Mouse (Mus musculus): ENCODE measurements at regions not wholly inside any gene's neighbourhood (a gene's known extent, or its start where the extent isn't known, plus 50 kb on each side); places are given as distances from the start of the nearest gene placed in this dataset.

- Histone ChIP-seq H3K4me1 (replicated peaks; ENCODE audit: control insufficient read depth, insufficient read depth, low read length) (no peaks in the 10 kb centered on the region), H3K4me3 (replicated peaks; ENCODE audit: low read length) (no peak overlapping the region), H3K27ac (ENCODE audit: low read length) (no peak overlapping the region), H3K9me3 (ENCODE audit: control insufficient read depth, low read length) (no peaks in the 10 kb centered on the region), H3K9ac (replicated peaks; ENCODE audit: low read depth, low read length) (no peak overlapping the region), H3K4me2 (ENCODE audit: low read length) (no peak overlapping the region), H3K27me3 (replicated peaks; ENCODE audit: control insufficient read depth, insufficient read depth, low read length) (no peaks in the 10 kb centered on the region), H3K36me3 (ENCODE audit: control insufficient read depth, insufficient read depth) (no peaks in the 10 kb centered on the region)
- ATAC-seq, result no peak
Measured at GRCm38 (mm10) chr6:22640100-22640499, 235.2 kb upstream of the Ptprz1 start.

GRCm38 (mm10) chr6:22635141-22635540 lies 240.2 kb upstream of the Ptprz1 start:
- Histone ChIP-seq H3K4me3 (replicated peaks; ENCODE audit: low read length) (no peak overlapping the region), H3K9ac (replicated peaks; ENCODE audit: low read depth, low read length) (no peak overlapping the region), H3K4me1 (replicated peaks; ENCODE audit: control insufficient read depth, insufficient read depth, low read length) (peaks cover 11% of the 10 kb centered on the region; the same call in 1 of the 2 replicates), H3K36me3 (ENCODE audit: control insufficient read depth, insufficient read depth) (no peaks in the 10 kb centered on the region), H3K4me2 (ENCODE audit: low read length) (no peak overlapping the region), H3K27me3 (replicated peaks; ENCODE audit: control insufficient read depth, insufficient read depth, low read length) (no peaks in the 10 kb centered on the region), H3K9me3 (ENCODE audit: control insufficient read depth, low read length) (no peaks in the 10 kb centered on the region), H3K27ac (ENCODE audit: low read length) (no peak overlapping the region)
- WGBS, result 42% methylated on average over 3 of the region's 3 CpGs
- ATAC-seq, result peak; percentile 62

- no peaks in the 10 kb centered on the region for H3K36me3 ChIP-seq (ENCODE audit: control insufficient read depth, insufficient read depth)
- H3K4me1 ChIP-seq (replicated peaks; ENCODE audit: control insufficient read depth, insufficient read depth, low read length), result peaks cover 11% of the 10 kb centered on the region; the same call in 1 of the 2 replicates
- 26% methylated on average over 5 of the region's 5 CpGs for WGBS
- H3K27me3 ChIP-seq (replicated peaks; ENCODE audit: control insufficient read depth, insufficient read depth, low read length), result no peaks in the 10 kb centered on the region
- ATAC-seq, result peak; percentile 88
- no peak overlapping the region for H3K27ac ChIP-seq (ENCODE audit: low read length)
- H3K9me3 ChIP-seq (ENCODE audit: control insufficient read depth, low read length), result no peaks in the 10 kb centered on the region
- no peak overlapping the region for H3K4me2 ChIP-seq (ENCODE audit: low read length)
- H3K4me3 ChIP-seq (replicated peaks; ENCODE audit: low read length), result no peak overlapping the region
- H3K9ac ChIP-seq (replicated peaks; ENCODE audit: low read depth, low read length), result no peak overlapping the region
Measured at GRCm38 (mm10) chr6:22634740-22635139, 240.6 kb upstream of the Ptprz1 start.

DNA sequence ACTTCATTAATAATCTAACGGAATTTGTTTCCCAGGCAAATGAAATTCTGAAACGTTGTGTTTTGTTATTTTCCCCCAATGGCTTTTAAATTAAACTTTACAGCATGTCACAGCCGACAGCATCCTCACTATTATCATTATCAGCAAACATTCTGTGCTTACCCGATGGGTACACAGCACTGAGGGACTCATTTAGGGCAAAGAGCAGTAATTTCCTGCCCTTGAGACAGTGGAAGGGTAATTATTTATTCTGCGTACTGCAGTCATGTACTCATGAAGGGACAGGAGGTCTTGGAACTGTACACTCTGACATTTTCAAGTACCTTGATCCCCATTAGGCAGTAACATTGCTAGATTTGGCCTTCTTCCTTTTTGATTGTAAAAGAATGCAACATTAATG lies 235.5 kb upstream of the Fam3c start:
- H3K4me3 ChIP-seq (replicated peaks; ENCODE audit: low read length), result no peak overlapping the region
- ATAC-seq, result peak; percentile 45; the same call in 1 of the 2 replicates
- no peaks in the 10 kb centered on the region for H3K27me3 ChIP-seq (replicated peaks; ENCODE audit: control insufficient read depth, insufficient read depth, low read length)
- WGBS, result 21% methylated on average over 5 of the region's 5 CpGs
- H3K4me1 ChIP-seq (replicated peaks; ENCODE audit: control insufficient read depth, insufficient read depth, low read length), result 0 out of 2 replicates have a peak, but pooled peaks cover 3% of the 10 kb centered on the region
- H3K9me3 ChIP-seq (ENCODE audit: control insufficient read depth, low read length), result no peaks in the 10 kb centered on the region
- H3K36me3 ChIP-seq (ENCODE audit: control insufficient read depth, insufficient read depth), result no peaks in the 10 kb centered on the region
- no peak overlapping the region for H3K9ac ChIP-seq (replicated peaks; ENCODE audit: low read depth, low read length)
- H3K4me2 ChIP-seq (ENCODE audit: low read length), result no peak overlapping the region
- no peak overlapping the region for H3K27ac ChIP-seq (ENCODE audit: low read length)

- Histone ChIP-seq H3K36me3 (ENCODE audit: control insufficient read depth, insufficient read depth) (no peaks in the 10 kb centered on the region), H3K4me2 (ENCODE audit: low read length) (no peak overlapping the region), H3K27ac (ENCODE audit: low read length) (no peak overlapping the region), H3K4me3 (replicated peaks; ENCODE audit: low read length) (no peak overlapping the region), H3K4me1 (replicated peaks; ENCODE audit: control insufficient read depth, insufficient read depth, low read length) (no peaks in the 10 kb centered on the region), H3K27me3 (replicated peaks; ENCODE audit: control insufficient read depth, insufficient read depth, low read length) (no peaks in the 10 kb centered on the region), H3K9ac (replicated peaks; ENCODE audit: low read depth, low read length) (no peak overlapping the region), H3K9me3 (ENCODE audit: control insufficient read depth, low read length) (no peaks in the 10 kb centered on the region)
- no peak for ATAC-seq
- 56% methylated on average over 4 of the region's 4 CpGs for WGBS
Measured at GRCm38 (mm10) chr6:22584851-22585250, 228.8 kb upstream of the Fam3c start.

DNA sequence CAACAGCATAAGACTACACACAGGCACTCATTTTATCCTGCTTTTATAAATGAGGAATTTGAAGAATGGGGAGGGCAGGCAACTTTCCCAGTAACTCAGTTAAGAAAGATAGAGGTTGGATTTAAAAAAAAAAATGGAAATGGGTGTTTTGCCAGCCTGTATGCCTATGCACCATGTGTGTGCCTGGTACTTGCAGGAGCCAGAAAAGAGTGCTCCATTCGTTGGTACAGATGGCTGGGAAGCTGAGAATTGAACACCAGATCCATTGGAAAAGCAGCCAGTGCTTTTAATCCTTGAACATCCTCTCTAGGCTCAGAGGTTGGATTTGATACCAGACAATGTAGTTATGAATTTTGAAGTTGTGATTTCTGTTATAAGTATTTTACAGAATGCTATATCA lies 216.9 kb upstream of the Fam3c start:
- 51% methylated on average over 1 of the region's 1 CpGs for WGBS
- peak; percentile 76 for ATAC-seq
- H3K36me3 ChIP-seq (ENCODE audit: control insufficient read depth, insufficient read depth), result no peaks in the 10 kb centered on the region
- no peak overlapping the region for H3K27ac ChIP-seq (ENCODE audit: low read length)
- peaks cover 5% of the 10 kb centered on the region; the same call in 1 of the 2 replicates for H3K4me1 ChIP-seq (replicated peaks; ENCODE audit: control insufficient read depth, insufficient read depth, low read length)
- H3K9me3 ChIP-seq (ENCODE audit: control insufficient read depth, low read length), result no peaks in the 10 kb centered on the region
- H3K9ac ChIP-seq (replicated peaks; ENCODE audit: low read depth, low read length), result no peak overlapping the region
- no peaks in the 10 kb centered on the region for H3K27me3 ChIP-seq (replicated peaks; ENCODE audit: control insufficient read depth, insufficient read depth, low read length)
- H3K4me2 ChIP-seq (ENCODE audit: low read length), result no peak overlapping the region
- no peak overlapping the region for H3K4me3 ChIP-seq (replicated peaks; ENCODE audit: low read length)

DNA sequence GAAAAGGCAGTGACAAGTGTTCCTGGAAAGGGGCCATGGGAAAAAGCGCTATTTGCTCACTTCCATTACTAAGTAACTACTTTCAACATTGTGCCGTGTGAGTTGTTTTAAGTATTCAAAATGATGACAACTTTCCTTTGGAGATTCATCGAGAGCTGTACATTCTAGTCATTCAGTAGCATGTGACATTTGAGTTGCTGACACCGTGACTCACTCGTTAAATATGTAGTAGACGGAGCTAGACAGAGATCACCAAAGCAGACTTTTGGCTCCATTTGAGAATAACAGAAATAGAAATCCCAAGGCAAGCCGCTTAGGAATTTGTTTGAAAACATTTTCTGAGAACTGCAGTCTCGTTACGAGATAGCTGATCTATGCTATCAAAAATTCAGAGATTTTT lies 211.8 kb upstream of the Fam3c start:
- Histone ChIP-seq H3K27ac (ENCODE audit: low read length) (no peak overlapping the region), H3K4me1 (replicated peaks; ENCODE audit: control insufficient read depth, insufficient read depth, low read length) (peaks cover 5% of the 10 kb centered on the region; the same call in 1 of the 2 replicates), H3K4me3 (replicated peaks; ENCODE audit: low read length) (no peak overlapping the region), H3K9me3 (ENCODE audit: control insufficient read depth, low read length) (no peaks in the 10 kb centered on the region), H3K27me3 (replicated peaks; ENCODE audit: control insufficient read depth, insufficient read depth, low read length) (no peaks in the 10 kb centered on the region), H3K36me3 (ENCODE audit: control insufficient read depth, insufficient read depth) (no peaks in the 10 kb centered on the region), H3K4me2 (ENCODE audit: low read length) (no peak overlapping the region), H3K9ac (replicated peaks; ENCODE audit: low read depth, low read length) (no peak overlapping the region)
- 64% methylated on average over 9 of the region's 9 CpGs for WGBS
- ATAC-seq, result peak; percentile 40; the same call in 1 of the 2 replicates

GRCm38 (mm10) chr6:22548296-22549245 lies 192.5 kb upstream of the Fam3c start:
- Histone ChIP-seq H3K4me2 (ENCODE audit: low read length) (no peak overlapping the region), H3K4me1 (replicated peaks; ENCODE audit: control insufficient read depth, insufficient read depth, low read length) (peaks cover 6% of the 10 kb centered on the region; the same call in 1 of the 2 replicates), H3K9me3 (ENCODE audit: control insufficient read depth, low read length) (no peaks in the 10 kb centered on the region), H3K27me3 (replicated peaks; ENCODE audit: control insufficient read depth, insufficient read depth, low read length) (no peaks in the 10 kb centered on the region), H3K27ac (ENCODE audit: low read length) (peak overlapping the region; percentile 53), H3K36me3 (ENCODE audit: control insufficient read depth, insufficient read depth) (no peaks in the 10 kb centered on the region), H3K9ac (replicated peaks; ENCODE audit: low read depth, low read length) (no peak overlapping the region), H3K4me3 (replicated peaks; ENCODE audit: low read length) (no peak overlapping the region)
- 53% methylated on average over 13 of the region's 13 CpGs for WGBS
- peak; percentile 97 for ATAC-seq

DNA sequence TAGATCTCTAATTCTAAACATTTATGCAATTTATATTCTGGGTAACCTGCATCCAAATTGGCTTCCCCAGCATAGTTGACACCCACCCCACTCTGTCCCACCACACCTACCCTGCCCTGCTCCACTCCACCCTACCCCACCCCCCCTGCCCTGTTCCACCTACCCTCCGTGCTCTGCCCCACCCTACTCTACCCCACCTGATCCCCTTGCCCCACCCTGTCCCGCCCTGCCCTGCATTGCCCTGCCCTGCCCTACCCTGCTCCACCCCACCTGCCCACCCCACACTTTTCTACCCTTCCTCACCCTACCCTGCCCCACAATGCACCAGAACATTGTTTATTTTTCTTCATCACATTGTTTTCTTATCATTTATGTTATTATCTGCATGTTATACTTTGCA lies 185.6 kb upstream of the Fam3c start:
- H3K4me1 ChIP-seq (replicated peaks; ENCODE audit: control insufficient read depth, insufficient read depth, low read length), result peaks cover 2% of the 10 kb centered on the region; the same call in 1 of the 2 replicates
- H3K4me3 ChIP-seq (replicated peaks; ENCODE audit: low read length), result no peak overlapping the region
- no peaks in the 10 kb centered on the region for H3K9me3 ChIP-seq (ENCODE audit: control insufficient read depth, low read length)
- no peak overlapping the region for H3K9ac ChIP-seq (replicated peaks; ENCODE audit: low read depth, low read length)
- no peaks in the 10 kb centered on the region for H3K36me3 ChIP-seq (ENCODE audit: control insufficient read depth, insufficient read depth)
- 80% methylated on average over 1 of the region's 2 CpGs for WGBS
- no peaks in the 10 kb centered on the region for H3K27me3 ChIP-seq (replicated peaks; ENCODE audit: control insufficient read depth, insufficient read depth, low read length)
- ATAC-seq, result no peak
- no peak overlapping the region for H3K27ac ChIP-seq (ENCODE audit: low read length)
- no peak overlapping the region for H3K4me2 ChIP-seq (ENCODE audit: low read length)
